In the genomic region with DNA sequence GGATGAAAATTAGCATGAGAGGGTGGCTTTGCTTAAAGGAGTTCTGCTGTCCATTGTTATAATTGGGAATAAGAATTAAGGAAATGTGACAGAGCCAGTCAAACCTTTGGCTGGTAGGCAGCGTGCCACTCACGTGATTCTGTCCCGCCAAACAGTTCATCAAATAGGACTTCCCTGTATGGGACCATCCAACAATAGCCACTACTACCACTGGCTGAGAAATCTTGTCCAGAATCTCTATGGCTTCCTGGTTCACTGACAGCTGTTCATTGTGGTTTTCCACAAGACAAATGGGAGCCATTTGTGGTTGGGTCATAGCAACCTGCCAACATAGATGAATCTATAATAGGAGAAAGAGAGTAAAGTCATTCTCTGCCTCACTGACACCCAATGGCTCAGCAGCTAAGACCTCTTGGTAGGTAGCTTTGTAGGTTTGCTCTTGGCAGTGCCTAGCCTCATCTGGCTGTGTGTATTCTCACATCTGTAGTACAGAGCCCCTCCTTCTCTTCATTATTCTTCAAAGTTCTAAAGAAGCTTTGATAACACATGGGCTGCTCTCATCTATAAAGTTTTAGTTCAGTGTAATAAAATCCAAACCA, we compare ENCODE assay signal across 2 mouse cellular contexts. TPM values are rescaled to one million over a fixed set of nuclear protein-coding genes. Genes with fewer than 3 reads are reported as not detected.
"Had no signal": no experiment of that assay in that cellular context is flagged by ENCODE, and none has a peak within 500 bp of the region (broad histone marks: within the 10 kb centered on the region; RNA-seq: fewer than 3 reads in every experiment).

No protein-coding gene starts in this region.

RNA-seq across cellular contexts. Expression of gene Gbp8, which starts 2.5 kb away (rescaled TPM):
- total RNA-seq: layer of hippocampus, postnatal 36 days; left cerebral cortex, adult 2 months had no signal
